Mouse (Mus musculus): ENCODE measurements at regions not wholly inside any gene's neighbourhood (a gene's known extent, or its start where the extent isn't known, plus 50 kb on each side); places are given as distances from the start of the nearest gene placed in this dataset.

DNA sequence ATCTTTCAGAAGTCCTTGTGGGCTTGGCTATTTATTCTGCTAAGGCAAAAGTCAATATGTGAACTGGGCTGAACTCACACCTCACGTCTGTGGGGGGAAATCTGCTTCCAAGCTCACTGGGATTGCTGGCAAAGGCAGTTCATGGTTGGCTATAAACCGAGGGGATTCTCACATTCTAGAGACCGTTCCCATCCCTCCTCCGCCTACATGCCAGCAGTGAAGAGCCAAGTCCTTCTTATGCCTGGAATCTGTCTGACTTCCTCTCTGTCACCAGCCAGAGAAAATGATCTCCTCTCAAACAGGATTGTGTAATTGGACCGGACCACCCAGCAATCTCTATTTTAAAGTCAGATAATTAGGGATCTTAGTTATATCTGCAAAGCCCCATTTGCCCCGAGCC lies 212.4 kb upstream of the Daam1 start:
- TF ChIP-seq CTCF (IDR thresholded peaks at IDR 0.05; ENCODE audit: borderline replicate concordance, extremely low read depth, insufficient read depth, insufficient read length) (no peak), POLR2A (IDR thresholded peaks at IDR 0.05; ENCODE audit: borderline replicate concordance, extremely low read depth, insufficient read depth, insufficient read length, poor library complexity, severe bottlenecking) (no peak)
- DNase-seq (ENCODE audit: low read depth), result peak; percentile 21

DNA sequence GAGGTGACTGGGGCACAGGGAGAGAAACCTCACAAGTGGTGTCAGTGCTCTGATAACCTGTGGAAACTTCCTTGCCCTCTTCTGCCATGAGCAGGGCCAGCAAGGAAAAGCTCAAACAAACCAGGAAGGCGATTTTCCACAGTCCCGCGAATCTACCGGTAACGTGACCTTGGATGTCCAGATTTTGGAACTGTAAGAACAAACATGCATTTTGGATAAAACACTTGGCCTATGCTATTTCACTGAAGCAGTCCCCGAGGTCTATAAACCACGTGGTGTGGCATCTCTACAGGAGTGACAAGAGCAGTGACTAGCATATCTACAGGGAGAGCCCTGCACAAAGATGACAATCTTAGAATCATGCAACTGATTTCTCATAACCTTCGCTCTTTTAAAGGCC lies 211.9 kb upstream of the Daam1 start:
- DNase-seq (ENCODE audit: low read depth), result no peak
- no peak for TF ChIP-seq CTCF (IDR thresholded peaks at IDR 0.05; ENCODE audit: borderline replicate concordance, extremely low read depth, insufficient read depth, insufficient read length)
- TF ChIP-seq POLR2A (IDR thresholded peaks at IDR 0.05; ENCODE audit: borderline replicate concordance, extremely low read depth, insufficient read depth, insufficient read length, poor library complexity, severe bottlenecking), result no peak

DNA sequence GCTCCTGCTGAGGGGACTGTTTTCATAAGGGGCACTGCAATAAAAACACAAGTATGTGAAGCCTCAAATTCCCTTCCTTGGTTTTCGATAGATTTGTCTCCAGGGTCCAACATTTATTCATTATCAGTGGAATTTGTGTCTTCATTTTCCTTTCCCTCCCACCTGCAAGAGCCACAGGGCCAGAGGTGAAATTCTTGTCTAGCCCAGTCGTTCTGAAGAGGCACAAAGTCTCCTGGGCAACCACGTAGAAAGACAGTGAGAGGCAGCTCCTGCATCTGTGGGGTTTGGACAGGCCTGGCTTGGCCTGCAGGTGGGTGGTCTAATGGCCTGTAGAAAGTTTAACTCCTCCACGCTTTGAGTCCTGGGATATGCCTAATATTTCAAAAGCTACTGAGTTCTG lies 211.3 kb upstream of the Daam1 start:
- TF ChIP-seq CTCF (IDR thresholded peaks at IDR 0.05; ENCODE audit: borderline replicate concordance, extremely low read depth, insufficient read depth, insufficient read length), result no peak
- TF ChIP-seq POLR2A (IDR thresholded peaks at IDR 0.05; ENCODE audit: borderline replicate concordance, extremely low read depth, insufficient read depth, insufficient read length, poor library complexity, severe bottlenecking), result no peak

DNA sequence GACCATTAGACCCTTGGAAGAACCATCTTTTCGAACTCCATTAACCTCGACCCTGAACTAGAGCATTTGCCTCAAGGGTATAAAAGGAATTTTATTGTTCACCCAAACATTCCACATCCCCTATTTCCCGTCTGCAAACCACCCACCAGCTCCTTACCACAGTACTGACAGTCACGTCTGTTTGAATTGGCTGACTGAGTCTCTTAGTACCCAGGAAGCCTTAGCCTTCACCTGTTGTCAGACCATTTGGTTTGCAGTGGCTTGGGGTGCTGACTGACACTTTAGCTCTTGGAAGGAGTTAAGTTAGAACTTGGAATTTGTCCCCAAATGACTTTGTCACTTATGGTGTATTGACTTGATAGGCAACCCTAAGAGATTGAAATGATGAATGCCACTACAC lies 209.3 kb upstream of the Daam1 start:
- no peak for TF ChIP-seq CTCF (IDR thresholded peaks at IDR 0.05; ENCODE audit: borderline replicate concordance, extremely low read depth, insufficient read depth, insufficient read length)
- no peak for TF ChIP-seq POLR2A (IDR thresholded peaks at IDR 0.05; ENCODE audit: borderline replicate concordance, extremely low read depth, insufficient read depth, insufficient read length, poor library complexity, severe bottlenecking)

More for the DNA sequence above, 211.3 kb upstream of the Daam1 start:
- no peak for DNase-seq (ENCODE audit: low read depth)

DNA sequence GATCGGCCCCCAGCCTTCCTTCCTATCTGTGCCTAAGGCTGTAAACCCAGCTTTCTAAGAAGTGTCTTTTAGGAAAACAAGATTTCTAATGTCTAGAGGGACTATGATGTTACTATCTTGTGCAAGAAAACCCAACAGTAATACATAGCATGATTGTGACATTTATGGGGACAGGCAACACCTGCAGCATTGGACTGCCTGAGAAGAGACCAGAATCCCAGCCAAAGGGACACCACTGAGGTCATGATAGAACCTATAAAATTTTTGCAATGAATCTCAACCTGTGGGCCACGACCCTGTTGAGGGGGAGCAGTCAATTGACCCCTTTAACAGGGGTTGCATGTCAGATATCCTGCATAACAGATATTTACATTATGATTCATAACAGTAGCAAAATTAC lies 208.1 kb upstream of the Daam1 start:
- DNase-seq (ENCODE audit: low read depth), result no peak
- no peak for TF ChIP-seq POLR2A (IDR thresholded peaks at IDR 0.05; ENCODE audit: borderline replicate concordance, extremely low read depth, insufficient read depth, insufficient read length, poor library complexity, severe bottlenecking)
- no peak for TF ChIP-seq CTCF (IDR thresholded peaks at IDR 0.05; ENCODE audit: borderline replicate concordance, extremely low read depth, insufficient read depth, insufficient read length)

More for the DNA sequence above, 209.3 kb upstream of the Daam1 start:
- DNase-seq (ENCODE audit: low read depth), result no peak

DNA sequence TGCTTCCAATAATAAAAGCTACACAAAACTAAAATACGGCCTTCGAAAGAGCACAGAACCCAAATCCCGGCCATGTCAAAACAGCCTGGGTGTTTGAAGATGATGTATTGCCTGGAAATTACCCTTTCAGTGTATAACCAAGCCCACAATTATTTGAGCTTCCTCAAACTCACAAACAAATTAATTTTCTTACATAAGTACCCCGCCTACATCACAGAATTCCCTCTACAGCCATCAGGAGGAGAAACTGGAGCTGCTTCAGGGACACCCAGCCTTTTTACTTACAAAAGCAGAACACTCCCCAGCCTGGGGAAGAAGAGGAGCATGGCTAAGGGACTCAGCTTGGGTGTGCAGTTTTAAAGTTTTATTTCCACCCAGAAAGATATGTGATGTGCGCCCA lies 207.6 kb upstream of the Daam1 start:
- no peak for DNase-seq (ENCODE audit: low read depth)
- TF ChIP-seq CTCF (IDR thresholded peaks at IDR 0.05; ENCODE audit: borderline replicate concordance, extremely low read depth, insufficient read depth, insufficient read length) (no peak), POLR2A (IDR thresholded peaks at IDR 0.05; ENCODE audit: borderline replicate concordance, extremely low read depth, insufficient read depth, insufficient read length, poor library complexity, severe bottlenecking) (no peak)

DNA sequence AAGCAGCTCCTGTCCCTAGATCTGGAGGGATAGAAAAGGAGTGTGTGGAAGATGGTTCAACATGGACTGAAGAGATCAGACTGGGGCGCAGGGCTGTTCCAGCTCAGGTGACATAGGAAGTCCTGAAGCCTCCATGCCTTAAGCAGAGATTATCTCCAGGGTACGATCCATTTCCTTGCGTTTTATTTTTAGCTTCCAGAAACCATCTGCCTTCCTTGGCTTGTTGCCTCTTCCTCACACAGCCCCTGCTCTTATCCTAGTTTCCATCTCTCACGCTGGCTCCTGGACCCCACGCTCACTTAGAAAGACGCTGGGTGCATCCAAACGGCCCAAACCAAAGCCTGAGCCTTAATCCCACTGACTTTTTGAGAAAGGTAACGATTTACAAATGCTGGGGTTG lies 206.8 kb upstream of the Daam1 start:
- TF ChIP-seq CTCF (IDR thresholded peaks at IDR 0.05; ENCODE audit: borderline replicate concordance, extremely low read depth, insufficient read depth, insufficient read length) (no peak), POLR2A (IDR thresholded peaks at IDR 0.05; ENCODE audit: borderline replicate concordance, extremely low read depth, insufficient read depth, insufficient read length, poor library complexity, severe bottlenecking) (no peak)
- peak; percentile 63 for DNase-seq (ENCODE audit: low read depth)

DNA sequence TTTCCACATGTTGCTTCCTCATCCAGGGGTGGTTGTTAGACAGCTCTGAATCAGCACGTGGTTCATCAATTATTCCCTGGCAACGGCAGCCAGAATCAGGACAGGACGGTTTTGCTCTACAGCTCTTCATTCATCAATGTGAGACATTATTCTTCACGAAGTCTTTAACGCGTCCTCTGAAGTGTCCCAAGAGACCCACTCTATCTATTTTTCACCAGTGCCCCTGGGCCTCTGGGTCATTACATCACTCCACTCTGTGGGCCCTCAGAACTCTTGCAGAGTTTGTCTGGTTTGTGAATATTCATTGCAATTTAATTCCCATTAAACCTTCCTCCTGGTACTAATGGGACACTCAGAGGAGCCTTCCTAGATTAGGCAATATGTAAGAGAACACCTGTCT lies 206.2 kb upstream of the Daam1 start:
- DNase-seq (ENCODE audit: low read depth), result no peak
- TF ChIP-seq CTCF (IDR thresholded peaks at IDR 0.05; ENCODE audit: borderline replicate concordance, extremely low read depth, insufficient read depth, insufficient read length) (no peak), POLR2A (IDR thresholded peaks at IDR 0.05; ENCODE audit: borderline replicate concordance, extremely low read depth, insufficient read depth, insufficient read length, poor library complexity, severe bottlenecking) (no peak)

DNA sequence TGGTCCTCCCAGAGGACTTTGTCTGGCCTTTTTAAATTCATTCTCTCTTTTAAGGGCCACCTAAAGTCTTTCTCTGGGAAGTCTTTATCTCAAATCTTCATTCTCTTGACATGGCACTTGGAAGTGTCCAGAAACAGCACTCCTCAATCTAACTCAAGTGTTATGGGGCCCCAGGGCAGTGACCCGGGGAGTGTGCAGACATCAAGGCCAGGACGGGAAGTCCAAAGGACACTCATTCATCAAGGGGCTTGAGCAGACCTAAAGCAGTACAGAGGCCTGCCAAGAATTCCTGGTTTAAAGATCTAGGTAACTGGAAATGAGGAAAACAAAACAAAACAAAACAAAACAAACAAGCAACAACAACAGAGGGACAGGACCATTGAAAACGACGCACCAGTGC lies 205.8 kb upstream of the Daam1 start:
- no peak for TF ChIP-seq CTCF (IDR thresholded peaks at IDR 0.05; ENCODE audit: borderline replicate concordance, extremely low read depth, insufficient read depth, insufficient read length)
- no peak for TF ChIP-seq POLR2A (IDR thresholded peaks at IDR 0.05; ENCODE audit: borderline replicate concordance, extremely low read depth, insufficient read depth, insufficient read length, poor library complexity, severe bottlenecking)
- no peak for DNase-seq (ENCODE audit: low read depth)

DNA sequence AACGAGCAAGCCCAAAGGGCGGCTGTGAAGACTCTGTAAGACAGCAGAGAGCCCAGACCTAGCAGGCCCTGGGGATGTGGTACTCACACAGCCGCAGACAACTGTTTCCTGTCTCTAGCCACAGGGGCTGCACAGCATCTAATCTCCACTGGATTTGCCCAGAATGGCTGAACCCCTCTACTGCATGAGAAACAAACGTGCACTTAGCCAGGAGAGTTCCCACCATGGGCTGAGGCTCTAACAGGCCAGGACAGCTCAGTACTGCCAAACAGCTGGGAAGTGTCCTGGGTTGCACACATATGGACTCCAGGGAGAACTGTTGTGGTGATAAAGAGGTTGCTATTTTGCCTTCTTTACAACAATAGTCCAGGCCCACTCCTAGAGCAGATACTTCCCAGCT lies 204.1 kb upstream of the Daam1 start:
- no peak for DNase-seq (ENCODE audit: low read depth)
- no peak for TF ChIP-seq POLR2A (IDR thresholded peaks at IDR 0.05; ENCODE audit: borderline replicate concordance, extremely low read depth, insufficient read depth, insufficient read length, poor library complexity, severe bottlenecking)

DNA sequence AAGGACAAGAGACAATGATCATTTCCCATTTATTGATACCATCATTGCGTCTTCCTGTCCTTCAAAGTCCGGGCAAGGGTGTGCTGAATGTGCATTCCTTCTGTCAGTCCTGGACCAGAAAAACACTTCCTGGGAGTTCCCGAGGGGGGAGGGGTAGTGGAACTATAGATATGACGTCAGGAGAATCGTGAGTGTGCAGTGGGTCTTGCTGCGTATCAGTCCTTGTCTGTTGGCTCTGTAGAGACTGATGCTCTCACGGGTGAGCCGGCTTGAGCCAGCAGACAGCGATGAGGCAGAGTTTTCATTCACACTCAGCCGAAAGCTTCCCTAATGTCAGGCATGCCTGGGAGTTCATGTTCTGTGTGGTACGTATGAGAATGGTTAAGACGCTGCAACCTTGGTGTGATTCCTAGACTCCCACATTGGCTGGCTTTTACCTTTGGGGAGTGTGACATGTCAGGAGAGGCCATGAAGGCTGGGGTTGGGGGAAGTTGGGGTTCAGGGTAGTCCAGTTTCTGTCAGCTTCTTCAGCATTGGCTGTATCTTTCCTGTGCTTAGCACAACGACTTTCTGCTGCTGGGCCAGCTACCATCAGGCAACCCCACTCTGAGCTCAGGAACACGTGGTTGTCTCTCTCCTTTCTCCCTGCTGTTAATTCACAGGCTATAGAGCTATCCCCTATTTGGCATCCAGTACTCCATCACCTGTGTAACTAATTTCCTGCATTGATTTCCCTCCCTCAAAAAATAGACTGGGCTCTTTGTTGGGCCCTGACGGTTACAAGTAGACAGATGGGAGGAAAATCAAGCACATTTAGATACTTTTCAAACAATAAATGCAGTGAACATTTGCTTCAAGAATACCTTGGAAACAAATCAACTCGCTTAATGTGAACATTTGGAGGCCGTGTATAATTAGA lies 203.2 kb upstream of the Daam1 start:
- TF ChIP-seq CTCF (IDR thresholded peaks at IDR 0.05; ENCODE audit: borderline replicate concordance, extremely low read depth, insufficient read depth, insufficient read length), result no peak
- no peak for TF ChIP-seq POLR2A (IDR thresholded peaks at IDR 0.05; ENCODE audit: borderline replicate concordance, extremely low read depth, insufficient read depth, insufficient read length, poor library complexity, severe bottlenecking)
- DNase-seq (ENCODE audit: low read depth), result peak; percentile 74

DNA sequence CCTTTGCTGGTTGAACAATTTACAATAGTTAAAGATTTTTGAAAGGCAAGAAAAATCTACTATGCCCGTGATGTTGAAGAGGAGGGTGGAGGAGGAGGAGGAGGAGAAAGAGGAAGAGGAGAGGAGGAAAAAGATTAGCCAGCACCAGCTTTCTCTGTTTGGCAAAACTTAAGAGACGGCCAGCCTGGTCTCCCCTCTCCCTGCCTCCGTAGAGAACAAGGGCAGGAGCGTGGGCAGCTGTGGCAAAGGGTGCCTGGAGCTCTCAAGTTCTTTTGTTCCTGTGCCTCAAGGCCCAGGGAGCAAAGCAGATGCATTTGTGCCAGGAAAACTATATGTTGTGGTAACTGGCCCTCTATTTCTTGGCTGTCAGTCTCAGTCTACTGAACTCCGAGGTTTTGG lies 202.5 kb upstream of the Daam1 start:
- DNase-seq (ENCODE audit: low read depth), result peak; percentile 66
- TF ChIP-seq CTCF (IDR thresholded peaks at IDR 0.05; ENCODE audit: borderline replicate concordance, extremely low read depth, insufficient read depth, insufficient read length), result no peak
- TF ChIP-seq POLR2A (IDR thresholded peaks at IDR 0.05; ENCODE audit: borderline replicate concordance, extremely low read depth, insufficient read depth, insufficient read length, poor library complexity, severe bottlenecking), result no peak

All from brain, embryonic 14.5 days (tissue).